Mouse (Mus musculus): ENCODE data around the gene Gorab.

The Gorab gene

DNA sequence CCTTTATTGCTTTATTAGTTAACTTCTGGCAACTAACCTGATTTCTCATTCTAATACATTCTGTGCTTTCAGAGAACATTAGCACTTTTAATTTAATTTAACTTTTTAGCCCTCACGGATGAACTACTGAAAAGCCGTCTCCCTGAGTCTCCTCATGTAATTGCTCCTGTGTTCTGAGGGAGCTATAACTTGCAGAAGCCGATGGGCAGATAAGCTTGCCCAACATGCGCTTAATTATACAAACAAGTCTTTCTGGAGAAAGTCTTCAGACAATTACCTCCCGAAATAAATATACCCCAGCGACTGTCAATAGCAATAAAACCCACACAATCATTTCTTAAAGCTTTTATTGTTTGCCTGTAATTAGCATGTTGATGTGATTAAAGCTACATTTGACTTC lies 45.7 kb downstream of the Gorab start:
- no peak for DNase-seq (ENCODE audit: low spot score in 2 of 2)

DNA sequence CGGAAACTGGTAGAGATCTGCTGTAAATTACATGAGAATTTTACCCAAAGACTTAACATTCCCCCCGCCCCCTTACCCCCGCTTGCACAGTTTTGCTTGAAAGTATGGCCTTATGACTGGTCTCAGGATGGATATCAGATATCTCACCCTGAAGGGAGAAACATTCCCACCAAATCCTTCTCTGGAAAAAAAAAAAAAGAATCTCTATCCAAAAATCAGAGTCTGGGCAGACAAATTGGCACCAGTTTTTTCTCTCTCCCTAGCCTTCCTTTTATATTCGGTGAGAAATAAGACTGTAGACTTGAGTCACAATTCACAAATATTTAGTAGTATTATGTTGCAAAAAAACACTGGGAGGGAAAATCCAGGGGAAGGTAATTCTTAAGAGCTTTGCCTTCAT lies 47.3 kb downstream of the Gorab start:
- DNase-seq (ENCODE audit: low spot score in 2 of 2), result no peak

DNA sequence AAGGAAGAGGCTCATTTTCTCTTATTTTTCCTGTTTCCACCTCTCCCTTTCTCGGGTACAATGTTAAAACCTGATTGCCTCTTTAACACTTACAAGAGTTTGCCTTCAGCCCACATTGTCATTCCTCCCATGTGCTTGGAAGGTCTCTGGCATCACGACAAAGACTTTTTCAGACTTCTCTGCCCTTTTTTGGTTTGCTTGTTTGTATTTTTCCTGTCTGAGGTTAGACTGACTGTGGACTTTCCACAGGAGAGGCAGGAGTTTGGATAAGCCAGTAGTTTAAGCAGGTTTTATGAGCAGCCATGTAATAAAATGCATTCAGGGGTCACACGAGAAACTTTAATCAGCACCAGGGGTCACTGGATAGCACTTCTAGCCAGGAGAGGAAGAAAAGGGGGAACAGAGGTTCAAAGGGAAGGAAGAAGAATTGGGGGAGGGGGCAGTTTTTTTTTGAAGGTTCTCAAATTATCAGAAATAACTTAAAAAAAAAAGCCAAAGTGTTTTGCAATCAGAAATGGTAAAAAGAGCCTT lies 47.8 kb downstream of the Gorab start:
- no peak for DNase-seq (ENCODE audit: low spot score in 2 of 2)

DNA sequence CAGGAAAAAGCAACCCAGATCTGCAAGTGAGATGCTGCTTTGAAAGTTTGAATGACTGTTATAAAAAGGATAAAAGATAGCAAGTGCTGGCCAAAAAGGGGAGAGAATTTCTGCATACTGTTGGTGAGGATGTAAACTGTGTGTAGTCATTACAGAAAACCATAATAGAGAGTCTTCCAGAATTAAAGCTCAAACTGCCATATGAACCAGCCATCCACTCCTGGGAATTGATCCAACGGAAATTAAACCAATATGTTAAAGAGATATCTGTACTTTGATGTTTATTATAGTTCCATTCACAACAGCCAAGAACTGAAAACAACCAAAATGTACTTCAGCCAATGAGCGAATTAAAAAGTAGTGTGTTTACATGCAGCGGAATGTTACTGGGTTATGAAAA lies 52.5 kb downstream of the Gorab start:
- DNase-seq (ENCODE audit: low spot score in 2 of 2), result no peak

DNA sequence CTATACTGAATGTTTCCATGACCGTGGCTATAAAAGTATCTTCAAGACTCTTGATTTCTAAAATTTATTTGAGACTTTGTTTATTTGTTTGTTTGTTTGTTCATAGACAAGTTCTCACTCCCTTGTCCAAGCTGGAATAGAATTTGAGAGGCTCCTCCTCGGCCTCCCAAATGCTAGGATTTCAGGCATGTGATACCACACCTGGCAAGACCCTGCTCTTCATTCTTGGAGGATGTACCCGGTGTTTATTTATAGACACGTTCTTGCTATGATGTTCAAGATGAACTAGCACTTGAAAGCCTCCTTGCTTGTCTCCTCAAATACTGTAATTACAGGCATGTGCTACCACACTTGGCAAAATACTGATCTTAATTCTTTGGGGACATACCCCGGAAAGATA lies 57.9 kb downstream of the Gorab start:
- no peak for DNase-seq (ENCODE audit: low spot score in 2 of 2)

DNA sequence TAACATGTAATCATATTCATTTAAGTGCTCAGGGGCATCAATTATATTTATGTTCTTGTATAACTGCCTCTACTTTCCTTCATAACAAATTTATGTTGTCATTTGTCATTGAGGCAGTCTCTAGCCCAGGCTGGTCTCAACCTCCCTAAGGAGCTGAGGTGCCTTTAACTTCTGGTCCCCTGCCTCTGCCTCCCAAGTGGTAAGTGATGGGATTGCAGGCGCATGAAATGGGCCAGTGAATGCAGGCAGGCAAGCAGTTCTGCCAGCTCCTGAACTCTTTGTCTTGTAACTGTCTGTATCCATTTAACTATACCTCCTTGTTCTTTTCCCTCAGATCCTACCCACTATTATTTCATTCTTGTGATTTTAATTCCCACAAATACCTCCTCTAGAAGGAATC lies 58.5 kb downstream of the Gorab start:
- no peak for DNase-seq (ENCODE audit: low spot score in 2 of 2)

DNA sequence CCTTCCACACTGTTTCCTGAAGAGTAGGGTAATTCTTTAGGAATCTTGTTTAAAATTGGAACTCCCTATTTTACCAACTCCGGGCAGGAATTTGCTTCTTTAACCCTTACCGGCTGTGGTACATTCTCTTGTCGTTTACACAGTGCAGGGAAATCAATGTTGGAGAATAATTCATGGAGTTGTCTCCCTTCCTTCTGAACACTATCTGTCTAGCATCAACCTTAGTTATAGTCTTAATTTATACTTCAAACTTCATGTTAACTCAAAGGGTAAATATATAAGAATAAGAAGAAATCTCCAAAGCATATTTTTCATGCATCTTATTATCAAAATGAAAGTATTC lies 64.3 kb downstream of the Gorab start:
- DNase-seq (ENCODE audit: low spot score in 2 of 2), result no peak

DNA sequence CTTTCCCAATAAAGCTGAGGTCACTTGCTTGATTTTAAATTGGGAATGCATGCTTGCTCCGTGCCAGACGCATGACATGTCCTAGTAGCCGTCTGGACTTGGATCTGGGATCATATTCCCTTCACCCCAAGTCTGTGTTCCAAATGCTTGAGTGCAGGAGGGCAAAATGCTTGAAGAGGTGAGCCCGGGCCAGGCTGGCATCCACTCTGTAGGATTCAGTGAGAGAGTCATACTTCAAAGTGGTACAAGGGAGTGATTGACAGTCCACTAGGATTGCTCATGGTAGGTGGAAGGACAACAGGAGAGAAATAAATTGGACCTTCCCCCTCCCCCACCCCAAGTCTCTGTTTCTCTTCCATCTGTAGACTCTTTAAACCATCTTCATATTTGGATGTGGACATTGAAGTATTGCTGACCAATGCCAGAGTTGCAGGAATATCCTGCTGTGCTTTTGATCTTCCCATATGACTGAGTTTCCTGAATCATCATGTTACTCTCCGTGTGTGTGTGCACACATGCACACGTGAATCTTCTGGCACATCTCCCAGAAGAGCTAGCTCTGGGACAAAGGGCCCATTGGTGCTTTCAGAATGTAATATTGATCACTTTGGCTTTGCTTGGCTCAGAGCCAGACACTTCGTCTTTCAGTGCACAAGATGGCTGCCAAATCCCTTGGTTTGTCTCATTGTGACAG lies 64.8 kb downstream of the Gorab start:
- DNase-seq (ENCODE audit: low spot score in 2 of 2), result no peak

DNA sequence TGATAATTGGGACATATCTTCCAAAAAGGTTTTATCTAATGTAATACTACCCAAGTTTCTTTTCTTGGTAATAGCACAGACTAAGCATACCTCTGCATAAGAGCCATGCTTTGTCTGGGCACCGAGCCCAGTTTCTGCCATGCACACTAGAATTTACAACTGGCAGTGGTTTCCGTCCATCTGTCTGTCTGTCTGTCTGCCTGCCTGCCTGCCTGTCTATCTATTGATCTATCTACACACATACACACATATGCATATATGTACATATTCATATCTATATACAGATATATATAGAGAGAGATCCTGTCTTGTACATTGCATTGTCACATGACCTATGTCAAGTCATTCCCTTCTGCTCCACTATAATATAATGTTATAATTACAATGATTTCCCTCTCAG lies 65.6 kb downstream of the Gorab start:
- no peak for DNase-seq (ENCODE audit: low spot score in 2 of 2)

All from frontal cortex, postnatal 36 days (tissue).